Mouse (Mus musculus): ENCODE results near the gene Cpm. TPM values are rescaled to one million over a fixed set of nuclear protein-coding genes. Genes with fewer than 3 reads are reported as not detected.

The Cpm gene
- total RNA-seq, 4 experiments from 2014 or later, result 7.6 to 8.4 (median 8.1) TPM

DNA sequence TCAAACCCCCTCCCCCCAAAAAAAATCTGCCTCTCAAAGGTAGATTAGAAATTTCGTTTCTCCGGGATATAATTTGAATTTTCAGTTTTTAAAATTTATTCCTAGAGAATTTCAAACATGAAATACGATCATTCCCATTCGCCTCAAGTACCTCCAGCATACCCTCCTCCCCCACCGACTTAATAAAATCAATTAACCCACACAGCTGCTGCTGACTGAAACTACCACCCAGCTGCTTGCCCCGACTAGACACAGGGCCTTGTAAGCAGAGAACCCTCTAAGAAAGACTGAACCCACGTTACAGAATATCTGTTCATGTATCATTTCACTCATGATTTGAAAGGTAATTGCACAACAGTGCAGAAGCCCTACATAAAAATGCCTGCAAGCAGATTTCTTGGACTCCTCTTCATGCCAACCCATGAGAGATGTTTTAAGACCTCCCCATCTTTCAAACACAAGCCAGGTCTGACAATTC lies 16.2 kb downstream of the Cpm start:
- no peak for DNase-seq (ENCODE audit: low spot score in 2 of 2)

DNA sequence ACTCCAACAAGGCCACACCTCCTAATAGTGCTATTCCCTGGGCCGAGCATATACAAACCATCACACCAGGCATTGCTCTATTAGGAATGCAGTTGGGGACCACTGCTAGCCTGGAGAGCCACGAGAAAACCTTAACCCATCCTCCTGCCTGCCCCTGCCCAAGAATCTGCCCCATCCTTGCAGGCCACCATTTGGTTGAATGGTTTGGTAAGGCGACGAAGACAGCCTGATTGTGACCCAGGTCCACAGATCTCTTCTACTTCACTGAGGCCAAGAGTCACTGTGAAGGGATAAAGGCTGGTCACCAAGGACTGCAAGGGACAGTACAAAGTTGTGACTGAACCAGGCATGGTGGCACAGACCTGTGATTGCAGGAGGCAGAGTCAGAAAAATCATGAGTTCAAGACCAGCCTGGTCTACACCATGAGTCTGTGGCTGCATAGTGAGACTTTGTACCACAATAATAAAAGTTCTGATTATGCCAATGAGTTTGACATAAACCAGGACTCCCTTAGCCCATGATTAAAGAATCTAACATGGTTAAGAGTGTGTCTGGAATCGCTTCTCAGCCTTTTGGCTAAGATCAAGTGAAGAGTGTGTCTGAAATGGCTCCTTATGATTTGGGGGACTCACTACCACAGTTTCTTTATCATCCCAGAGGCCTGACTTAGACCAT lies 17.3 kb downstream of the Cpm start:
- DNase-seq (ENCODE audit: low spot score in 2 of 2), result no peak

DNA sequence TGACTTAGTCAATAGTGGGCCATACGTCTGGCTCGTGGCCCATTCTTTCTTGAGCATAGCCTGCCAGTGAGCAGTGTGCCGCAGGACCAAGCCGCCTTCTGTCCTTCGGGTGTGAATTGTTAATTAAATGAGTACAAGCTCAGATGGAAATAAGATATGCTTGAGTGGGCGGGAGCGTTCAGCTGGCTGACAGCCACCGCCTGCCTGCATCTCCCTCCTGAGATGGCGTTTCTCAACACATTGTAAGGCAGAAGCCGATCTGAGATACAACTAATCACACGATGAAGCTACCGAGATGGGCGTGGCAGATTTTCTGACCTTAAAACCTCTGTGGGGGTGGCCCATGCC lies 17.8 kb downstream of the Cpm start:
- peak; percentile 15 to 71 for DNase-seq (ENCODE audit: low spot score in 2 of 2)

DNA sequence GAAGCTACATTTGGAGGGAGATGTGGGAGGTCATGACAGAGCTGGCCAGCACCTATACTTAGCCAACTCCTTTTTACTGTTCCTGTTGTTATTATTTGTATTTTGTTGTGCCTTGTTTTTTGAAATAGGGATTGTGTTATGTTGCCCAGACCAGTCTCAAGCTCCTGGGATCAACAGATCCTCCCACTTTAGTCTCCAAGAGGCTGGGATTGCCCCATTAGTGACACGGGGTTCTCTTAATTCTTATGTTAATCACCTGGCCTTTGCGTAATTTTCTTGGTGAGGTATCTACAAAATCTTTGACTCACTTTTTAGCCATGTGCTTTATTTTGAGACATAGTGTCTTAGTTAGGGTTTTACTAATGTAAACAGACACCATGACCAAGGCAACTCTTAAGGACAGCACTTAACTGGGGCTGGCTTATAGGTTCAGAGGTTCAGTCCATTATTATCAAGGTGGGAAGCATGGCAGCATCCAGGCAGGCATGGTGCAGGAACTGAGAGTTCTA lies 18.7 kb downstream of the Cpm start:
- DNase-seq (ENCODE audit: low spot score in 2 of 2), result no peak

DNA sequence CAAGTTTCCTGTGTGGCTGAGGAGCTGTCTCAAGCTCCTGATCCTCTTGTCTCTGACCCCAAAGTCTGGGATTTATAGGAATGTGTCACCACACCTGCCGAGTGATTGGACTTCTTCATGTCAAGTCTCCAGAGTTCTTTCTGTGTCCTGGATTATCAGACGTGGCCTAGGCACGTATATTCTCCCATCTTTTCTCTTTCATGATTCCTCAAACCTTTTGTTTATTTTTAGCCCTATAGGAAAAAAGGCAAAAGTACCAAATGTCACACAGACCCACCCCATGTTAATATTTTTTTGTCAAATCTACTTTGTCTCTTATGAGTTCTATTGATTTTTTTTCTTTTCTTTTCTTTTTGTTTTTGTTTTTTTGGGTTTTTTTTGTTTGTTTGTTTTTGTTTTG lies 19.3 kb downstream of the Cpm start:
- DNase-seq (ENCODE audit: low spot score in 2 of 2), result no peak

DNA sequence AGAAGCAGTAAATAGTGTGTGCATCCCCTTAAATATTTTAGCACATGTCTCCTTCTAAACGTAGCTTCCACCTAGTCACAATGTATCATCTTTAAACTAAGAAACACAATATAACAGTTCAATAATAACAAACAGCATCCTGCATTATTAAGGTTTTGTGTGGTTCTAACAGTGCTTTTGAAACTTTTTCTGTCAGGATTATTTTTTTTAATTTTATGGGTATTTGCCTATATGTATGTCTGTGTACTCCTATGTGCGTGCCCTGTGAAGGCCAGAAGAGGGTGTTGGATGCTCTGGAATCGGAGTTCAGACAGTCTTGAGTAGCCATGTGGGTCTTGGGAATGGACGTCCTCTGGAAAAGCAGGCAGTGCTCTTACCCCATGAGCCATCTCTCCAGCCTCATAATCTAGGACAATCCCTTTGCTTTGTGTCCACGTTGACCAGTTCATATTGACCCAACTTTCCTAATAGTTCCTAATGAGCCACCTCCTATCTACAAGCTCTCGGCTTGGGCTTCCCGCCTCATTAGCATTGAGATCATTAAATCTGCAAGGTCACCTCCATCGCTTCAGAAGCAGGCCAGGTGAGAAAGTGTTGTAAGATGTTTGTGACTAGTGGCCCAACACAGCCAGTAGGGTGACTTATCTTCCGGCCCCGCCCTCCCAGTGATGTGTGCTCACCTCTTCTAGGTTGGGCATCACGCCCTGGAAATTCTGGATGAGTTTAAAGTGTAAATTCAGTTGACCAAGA lies 20.2 kb downstream of the Cpm start:
- no peak for DNase-seq (ENCODE audit: low spot score in 2 of 2)

DNA sequence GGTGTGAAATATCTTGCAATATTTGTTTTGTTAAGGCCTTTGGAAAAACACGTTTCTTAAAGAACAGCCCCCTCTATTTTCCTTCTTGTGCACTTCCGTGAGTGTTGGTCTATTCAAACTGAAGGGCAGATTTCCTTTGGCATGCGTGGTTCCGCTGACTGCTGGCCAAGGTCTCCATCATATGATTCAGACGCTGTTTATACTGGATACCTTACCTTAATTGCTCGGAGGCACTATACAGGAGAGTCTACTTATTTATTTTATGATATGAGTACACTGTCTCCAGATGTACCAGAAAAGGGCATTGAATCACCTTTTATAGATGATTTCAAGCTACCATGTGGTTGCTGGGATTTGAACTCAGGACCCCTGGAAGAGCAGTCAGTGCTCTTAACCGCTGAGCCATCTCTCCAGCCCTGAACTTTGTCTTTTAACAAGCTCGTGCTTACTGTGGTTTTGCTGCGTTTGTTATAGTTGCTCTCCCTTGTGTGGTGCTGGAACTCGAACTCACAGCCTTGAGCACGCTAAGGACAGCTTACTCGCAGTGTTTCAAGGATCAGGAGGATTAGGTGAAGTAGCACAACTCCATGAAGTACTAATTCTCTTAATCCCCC lies 20.8 kb downstream of the Cpm start:
- DNase-seq (ENCODE audit: low spot score in 2 of 2), result no peak

DNA sequence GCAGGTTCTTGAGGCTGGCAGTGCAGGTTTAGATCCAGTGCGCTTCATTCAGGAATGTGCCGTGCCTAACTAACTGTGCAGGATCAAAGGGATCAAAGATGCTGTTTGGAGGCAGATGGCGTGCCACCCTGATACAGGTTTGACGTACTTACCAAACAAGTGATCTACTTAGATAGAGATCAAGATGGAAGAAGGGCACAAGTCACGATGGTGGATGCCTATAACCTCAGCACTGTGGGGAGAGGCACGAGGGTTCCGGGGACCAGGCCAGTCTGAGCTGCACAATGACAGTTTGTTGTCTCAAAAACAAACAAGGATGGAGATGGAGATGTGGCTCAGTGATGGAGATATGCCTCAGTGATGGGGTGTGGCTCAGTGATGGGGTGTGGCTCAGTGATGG lies 21.4 kb downstream of the Cpm start:
- no peak for DNase-seq (ENCODE audit: low spot score in 2 of 2)

DNA sequence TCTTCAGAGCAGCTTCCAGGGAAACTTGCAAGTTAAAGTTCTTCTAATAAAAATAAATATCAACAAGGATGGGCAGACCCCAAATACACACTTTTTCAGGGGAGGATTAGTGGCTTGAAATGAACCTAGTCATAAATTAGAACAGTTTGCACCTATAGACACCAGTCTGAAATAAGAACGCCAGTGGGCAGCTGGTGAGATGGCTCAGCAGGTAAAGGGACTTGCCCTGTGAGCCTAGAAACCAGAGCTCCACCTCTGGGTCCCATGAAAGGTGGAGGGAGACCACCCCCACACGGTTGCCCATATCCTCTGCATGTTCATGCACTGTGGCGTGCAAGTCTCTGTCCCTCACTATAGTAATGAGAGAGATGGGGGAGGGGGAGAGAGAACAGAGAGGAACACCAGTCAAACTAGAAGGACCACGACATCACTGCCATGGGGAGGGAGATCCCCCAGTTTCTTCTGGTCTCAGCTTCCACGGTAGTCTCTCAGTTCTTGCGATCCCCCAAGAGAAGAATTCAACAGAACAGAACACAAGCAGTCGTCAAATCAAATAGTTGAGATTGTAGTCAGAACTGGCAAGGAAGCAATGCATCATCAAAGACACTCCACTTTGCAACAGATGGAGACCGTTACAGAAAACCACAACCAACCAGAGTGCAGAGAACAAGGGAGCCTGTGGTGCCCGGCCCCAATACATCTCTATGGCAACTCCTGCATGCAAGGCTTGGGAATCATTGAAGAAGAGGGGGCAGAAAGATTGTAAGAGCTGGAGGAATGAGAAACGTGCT lies 22.5 kb downstream of the Cpm start:
- no peak for DNase-seq (ENCODE audit: low spot score in 2 of 2)

DNA sequence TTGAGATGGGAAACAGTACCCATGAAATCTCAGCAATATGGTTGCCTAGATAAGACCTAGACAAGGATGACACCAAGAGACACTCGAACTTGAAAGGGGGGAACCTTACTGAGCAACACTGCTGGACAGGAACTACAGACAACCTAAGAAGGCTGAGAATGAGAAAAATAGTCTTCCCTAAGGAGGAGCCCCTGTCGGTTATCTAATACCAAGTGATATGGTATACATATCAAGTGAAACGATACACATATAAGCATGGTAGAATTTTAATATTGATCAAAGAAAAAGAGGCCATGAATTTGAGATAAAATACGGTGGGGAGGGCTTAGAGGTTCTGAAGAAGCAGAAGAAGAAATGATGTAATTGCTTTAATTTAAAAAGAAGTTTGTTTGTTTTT lies 23.1 kb downstream of the Cpm start:
- DNase-seq (ENCODE audit: low spot score in 2 of 2), result no peak

DNA sequence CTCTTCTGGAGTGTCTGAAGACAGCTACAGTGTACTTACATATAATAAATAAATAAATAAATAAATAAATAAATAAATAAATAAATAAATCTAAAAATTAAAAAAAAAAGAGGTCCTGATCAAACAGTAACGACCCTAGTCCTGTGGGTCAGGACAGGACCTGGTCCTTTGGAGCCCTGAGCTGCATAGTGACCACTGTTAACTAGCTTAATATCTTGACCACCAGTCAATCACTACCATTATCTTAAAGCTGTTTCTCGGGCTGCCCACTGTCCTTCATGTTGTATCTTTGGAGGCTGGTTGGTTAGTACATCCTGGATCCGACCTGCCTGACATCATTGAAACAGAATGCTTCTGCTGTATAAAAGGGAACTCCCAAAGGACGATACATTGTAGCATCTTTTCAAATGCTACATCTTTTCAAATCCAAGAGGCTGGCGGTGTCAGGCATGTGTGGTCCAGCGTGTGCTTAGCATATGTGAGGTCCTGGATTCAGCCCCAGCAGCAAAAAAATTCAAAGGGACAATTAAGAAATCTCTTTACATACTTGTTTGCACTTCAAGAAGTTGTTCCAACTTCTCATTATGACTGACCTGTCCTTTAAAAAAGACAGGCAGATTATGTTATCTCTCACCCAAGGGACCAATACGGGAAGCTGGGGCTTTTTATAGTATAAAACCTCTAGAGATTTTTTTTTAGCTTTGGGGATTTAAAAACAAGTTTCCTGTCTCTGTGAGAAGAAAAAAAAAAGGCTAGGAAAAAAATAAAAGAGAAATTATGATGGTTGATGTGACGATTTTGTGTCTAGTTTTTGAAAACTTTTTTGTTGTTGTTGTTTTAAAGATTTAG lies 23.9 kb downstream of the Cpm start:
- DNase-seq (ENCODE audit: low spot score in 2 of 2), result no peak

DNA sequence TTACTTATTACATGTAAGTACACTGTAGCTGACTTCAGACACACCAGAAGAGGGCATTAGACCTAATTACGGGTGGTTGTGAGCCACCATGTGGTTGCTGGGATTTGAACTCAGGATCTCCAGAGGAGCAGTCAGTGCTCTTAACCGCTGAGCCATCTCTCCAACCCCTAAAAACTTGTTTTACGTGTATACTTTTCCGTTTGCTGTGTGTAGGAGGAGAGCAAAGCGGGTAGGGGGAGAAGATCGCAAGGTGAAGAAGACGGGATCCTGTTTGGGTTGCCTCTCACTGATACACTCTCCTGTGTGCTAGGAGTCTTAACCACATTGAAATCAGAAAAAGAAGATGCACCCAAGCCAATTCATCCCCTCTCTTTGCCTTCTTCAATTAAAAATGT lies 24.5 kb downstream of the Cpm start:
- no peak for DNase-seq (ENCODE audit: low spot score in 2 of 2)

DNA sequence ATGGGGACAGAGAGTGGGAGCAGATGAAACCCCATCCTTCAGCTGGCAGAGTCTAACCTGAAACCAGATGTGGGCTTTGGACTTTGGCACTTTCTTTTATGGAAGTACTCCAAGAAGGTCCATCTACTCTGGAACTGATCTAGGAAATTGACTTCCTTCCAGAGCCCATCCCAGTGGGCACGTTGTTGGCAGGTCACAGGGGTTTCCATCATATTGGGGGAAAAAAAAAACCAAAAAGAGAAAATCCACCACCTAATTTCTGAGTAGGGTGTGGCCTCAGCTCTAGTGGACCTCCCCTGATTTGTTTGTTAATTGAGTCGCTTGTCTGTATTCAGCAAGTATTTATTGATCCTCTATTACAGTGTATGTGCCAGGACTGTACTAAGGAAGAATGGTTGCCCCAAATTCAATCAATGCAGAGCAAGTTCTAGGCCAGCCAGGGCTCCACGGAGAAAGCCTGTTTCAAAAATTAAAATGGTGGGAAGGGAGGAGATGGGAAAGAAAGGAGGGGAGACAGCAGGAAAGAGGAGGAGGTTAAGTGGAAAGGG lies 25.4 kb downstream of the Cpm start:
- no peak for DNase-seq (ENCODE audit: low spot score in 2 of 2)

DNA sequence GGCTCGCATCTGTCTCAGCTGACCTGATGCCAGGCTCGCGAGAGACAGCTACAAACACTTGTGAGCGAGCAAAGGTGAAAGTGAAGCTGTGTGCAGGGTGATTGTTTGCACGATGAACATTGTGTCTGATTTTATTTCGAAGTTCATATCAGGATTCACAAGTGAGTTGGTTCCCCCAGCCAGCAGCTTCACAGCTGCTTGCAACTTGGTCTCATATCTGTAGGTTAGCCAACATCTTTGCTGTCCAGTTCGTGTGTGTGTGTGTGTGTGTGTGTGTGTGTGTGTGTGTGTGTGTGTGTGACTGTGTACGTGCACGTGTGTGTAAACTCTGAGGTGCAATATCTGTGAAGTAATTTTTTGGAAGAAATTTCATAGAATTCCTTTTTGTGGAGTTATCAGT lies 26.2 kb downstream of the Cpm start:
- no peak for DNase-seq (ENCODE audit: low spot score in 2 of 2)

DNA sequence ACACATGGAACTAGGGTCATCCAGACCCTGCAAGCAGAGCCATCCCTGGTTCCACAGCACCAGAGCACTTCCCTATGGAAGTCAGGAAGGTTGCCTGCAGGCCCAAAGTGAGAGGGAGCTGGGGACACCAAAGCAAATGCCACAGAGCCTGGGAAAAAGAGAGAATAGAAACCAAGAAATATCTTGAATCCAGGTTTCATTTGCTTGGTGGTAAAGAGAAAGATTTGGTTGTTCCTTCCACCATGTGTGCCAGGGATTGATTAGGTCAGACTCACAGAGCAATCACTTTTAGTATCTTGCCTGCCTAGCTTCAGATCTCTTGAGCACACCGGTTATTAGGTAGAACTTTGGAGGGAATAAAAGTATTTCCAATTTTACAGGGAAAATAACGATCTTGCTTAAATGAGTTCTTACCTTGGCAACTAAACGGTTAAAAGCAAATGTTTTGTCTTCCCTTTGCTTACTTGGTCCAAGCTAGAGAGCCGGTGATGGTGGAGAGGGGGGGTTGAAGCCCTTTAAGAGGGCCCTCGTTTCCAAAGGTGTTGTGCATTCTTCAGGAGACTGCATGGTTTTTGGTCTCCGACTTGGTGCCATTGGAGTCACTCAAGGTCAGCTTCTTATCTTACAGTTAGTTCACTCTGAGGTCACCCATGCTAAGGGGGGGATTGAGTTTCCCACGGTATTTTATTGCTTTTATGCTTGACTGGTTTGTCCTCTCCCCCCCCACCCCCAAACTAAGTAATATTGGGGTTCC lies 26.8 kb downstream of the Cpm start:
- DNase-seq (ENCODE audit: low spot score in 2 of 2), result no peak

DNA sequence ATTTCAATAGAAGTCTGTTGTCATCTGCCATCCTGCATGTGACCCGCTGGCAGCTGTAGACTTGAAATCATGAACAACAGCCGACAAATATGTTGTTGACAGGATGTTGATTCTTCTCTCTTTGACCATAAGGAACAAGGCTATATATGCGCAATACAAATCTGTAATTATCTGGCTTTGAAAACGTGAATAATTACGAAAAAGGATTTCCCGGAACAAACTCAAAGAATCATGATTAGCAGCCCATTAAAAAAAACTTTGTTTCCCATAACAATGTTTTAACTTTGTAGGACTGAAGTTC lies 27.3 kb downstream of the Cpm start:
- no peak for DNase-seq (ENCODE audit: low spot score in 2 of 2)

DNA sequence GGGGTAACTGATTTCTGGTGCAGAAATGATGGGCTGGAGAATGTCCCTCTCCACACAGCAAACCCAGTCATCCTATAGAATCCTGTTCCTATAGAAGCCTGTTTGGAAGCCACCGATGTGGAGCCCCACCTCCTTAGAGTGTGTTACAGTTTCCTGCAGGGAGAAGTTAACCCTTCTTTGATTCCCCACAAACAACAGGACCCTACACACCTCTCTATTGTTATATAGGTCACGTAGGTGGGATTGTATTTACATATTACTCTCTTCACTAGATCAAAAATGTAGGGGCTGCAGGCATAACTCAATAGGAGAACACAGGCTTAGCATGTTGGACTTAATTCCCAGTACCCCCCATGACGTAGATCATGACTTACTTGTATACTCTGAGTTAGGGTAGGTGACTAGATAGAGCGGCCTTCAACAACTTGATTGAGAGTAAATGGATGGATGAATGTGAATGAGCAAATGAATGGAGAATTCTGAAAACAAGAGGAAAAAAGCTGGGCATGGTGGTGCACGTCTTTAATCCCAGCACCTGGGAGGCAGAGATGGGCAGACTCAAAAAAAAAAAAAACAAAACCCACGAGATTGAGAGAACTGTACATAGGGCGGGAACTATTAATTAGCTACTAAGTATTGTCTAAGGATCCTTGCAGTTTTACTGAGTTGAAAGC lies 27.8 kb downstream of the Cpm start:
- no peak for DNase-seq (ENCODE audit: low spot score in 2 of 2)

DNA sequence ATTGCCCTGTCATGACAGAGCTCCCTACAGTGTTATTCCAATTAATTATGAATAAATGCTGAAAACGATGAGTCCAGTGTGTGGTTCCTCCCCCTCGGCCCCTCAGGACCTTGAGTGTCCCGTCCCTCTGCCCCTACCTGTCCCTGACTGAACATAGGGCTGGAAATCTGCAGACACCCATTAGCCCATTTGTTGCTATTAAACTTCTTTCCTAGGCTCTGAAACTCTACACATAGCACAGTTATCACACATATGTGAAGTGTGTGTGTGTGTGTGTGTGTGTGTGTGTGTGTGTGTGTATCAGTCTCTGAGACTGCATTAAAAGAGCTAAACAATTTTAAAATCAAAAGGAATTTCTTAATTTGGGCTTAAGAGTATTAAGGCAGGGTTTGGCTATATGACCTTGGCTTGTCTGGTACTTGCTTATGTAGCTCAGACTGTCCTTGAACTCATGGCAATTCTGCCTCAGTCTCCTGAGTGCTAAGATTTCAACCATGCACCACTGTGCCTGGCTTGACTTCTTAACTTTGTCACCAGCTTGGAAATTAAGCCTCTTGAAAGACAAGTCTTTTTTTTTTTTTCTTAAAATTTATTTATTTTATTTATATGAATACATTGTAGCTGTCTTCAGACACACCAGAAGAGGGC lies 28.5 kb downstream of the Cpm start:
- DNase-seq (ENCODE audit: low spot score in 2 of 2), result no peak
